Mouse (Mus musculus): ENCODE results near the gene Gm20388.

- TF ChIP-seq CTCF (IDR thresholded peaks at IDR 0.05; ENCODE audit: extremely low read depth, insufficient read depth, low read length) (no peak), POLR2A (IDR thresholded peaks at IDR 0.05; ENCODE audit: extremely low read depth, insufficient read depth, low read length) (no peak)
Observed at GRCm38 (mm10) chr8:123630841-123631251, 3720.2 kb downstream of the Gm20388 start.

Data from cortical plate, adult 2 months (tissue).